Mouse (Mus musculus) MEL (cell line): ENCODE data around the gene Apol7e.

ENCODE experiments used
- BHLHE40 ChIP-seq: IDR thresholded peaks from 2 replicates; pipeline ENCODE4 v1.6.1; 2012; ENCODE audit warnings: low read depth, mild to moderate bottlenecking, inconsistent platforms, low read length, improper control_type of control experiment, borderline replicate concordance
- CTCF ChIP-seq, 3 experiments: IDR thresholded peaks in 2 of 3; conservative IDR thresholded peaks in 1 of 3; 2 replicates each; pipeline ENCODE4 v1.5.1; 2011 to 2012; ENCODE audit warnings: low read length in 3 of 3, low read depth in 2 of 3, mild to moderate bottlenecking in 2 of 3, improper control_type of control experiment in 1 of 3, inconsistent platforms in 1 of 3, mixed read lengths in 1 of 3, moderate library complexity in 1 of 3; ENCODE audit not compliant: control insufficient read depth in 1 of 3, insufficient read depth in 1 of 3, poor library complexity in 1 of 3, severe bottlenecking in 1 of 3
- GATA1 ChIP-seq: IDR thresholded peaks from 2 replicates; pipeline ENCODE4 v1.6.1; 2011; ENCODE audit warnings: low read depth, low read length, improper control_type of control experiment
- KAT2A ChIP-seq: conservative IDR thresholded peaks from 2 replicates; pipeline ENCODE4 v1.6.1; 2012; ENCODE audit warnings: low read depth, low read length, improper control_type of control experiment, inconsistent platforms
- MAZ ChIP-seq: IDR thresholded peaks from 2 replicates; pipeline ENCODE4 v1.6.1; 2012; ENCODE audit warnings: low read depth, mild to moderate bottlenecking, inconsistent platforms, low read length, improper control_type of control experiment
- MXI1 ChIP-seq: IDR thresholded peaks from 2 replicates; pipeline ENCODE4 v1.6.1; 2011; ENCODE audit warnings: mild to moderate bottlenecking, low read depth, low read length, improper control_type of control experiment
- POLR2A ChIP-seq, 2 experiments: IDR thresholded peaks; 2 replicates each; pipeline ENCODE4 v1.6.1; 2011 to 2012; ENCODE audit warnings: low read length in 2 of 2, mild to moderate bottlenecking in 2 of 2, control low read depth in 1 of 2, improper control_type of control experiment in 1 of 2, low read depth in 1 of 2, moderate library complexity in 1 of 2; ENCODE audit not compliant: control insufficient read depth in 1 of 2, insufficient read depth in 1 of 2, poor library complexity in 1 of 2
- RCOR1 ChIP-seq: IDR thresholded peaks from 2 replicates; pipeline ENCODE4 v1.6.1; 2012; ENCODE audit warnings: low read depth, mild to moderate bottlenecking, inconsistent platforms, low read length, improper control_type of control experiment
- SMC3 ChIP-seq: IDR thresholded peaks from 2 replicates; pipeline ENCODE4 v1.6.1; 2011; ENCODE audit warnings: low read depth, low read length, improper control_type of control experiment
- TAL1 ChIP-seq: IDR thresholded peaks from 2 replicates; pipeline ENCODE4 v1.6.1; 2012; ENCODE audit warnings: mild to moderate bottlenecking, inconsistent platforms, low read length, moderate library complexity, mixed read lengths
- TBP ChIP-seq: IDR thresholded peaks from 2 replicates; pipeline ENCODE4 v1.8.0; 2011; ENCODE audit warnings: low read depth, low read length, improper control_type of control experiment
- ZC3H11A ChIP-seq: IDR thresholded peaks from 2 replicates; pipeline ENCODE4 v1.6.1; 2012; ENCODE audit warnings: low read depth, mild to moderate bottlenecking, inconsistent platforms, low read length, improper control_type of control experiment
- ZMIZ1 ChIP-seq: IDR thresholded peaks from 2 replicates; pipeline ENCODE4 v1.6.1; 2012; ENCODE audit warnings: low read depth, mild to moderate bottlenecking, inconsistent platforms, low read length, improper control_type of control experiment, moderate library complexity

DNA sequence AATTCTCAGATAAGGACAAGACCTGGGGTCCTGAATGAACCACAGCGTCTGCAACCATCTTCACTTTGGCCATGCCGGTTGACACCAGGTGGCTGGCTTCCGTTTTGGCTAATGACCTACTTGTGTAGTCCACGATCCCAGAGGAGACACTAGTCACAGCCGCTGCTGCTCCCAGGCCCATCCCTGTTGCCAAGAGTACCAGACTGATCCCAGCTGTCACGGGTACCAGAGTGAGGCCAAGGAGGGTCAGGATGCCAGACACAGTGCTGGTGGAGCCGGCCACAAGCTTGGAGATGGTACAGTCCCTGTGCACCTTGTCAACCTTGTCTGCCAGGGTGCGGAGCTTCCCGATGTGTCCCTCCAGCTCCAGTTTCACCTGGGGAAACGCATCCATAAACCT, 51.1 kb downstream of the Apol7e start:
- TF ChIP-seq CTCF (IDR thresholded peaks at IDR 0.05 in 2 of 3, conservative IDR thresholded peaks at IDR 0.05 in 1 of 3; ENCODE audit: control insufficient read depth in 1 of 3, insufficient read depth in 1 of 3, low read depth in 2 of 3, low read length in 3 of 3, poor library complexity in 1 of 3, severe bottlenecking in 1 of 3) (no peak), ZC3H11A (no peak), GATA1 (no peak), RCOR1 (no peak), POLR2A (IDR thresholded peaks at IDR 0.05; ENCODE audit: control insufficient read depth in 1 of 2, insufficient read depth in 1 of 2, low read depth in 1 of 2, low read length in 2 of 2, poor library complexity in 1 of 2) (no peak), SMC3 (no peak), TAL1 (no peak), KAT2A (no peak), ZMIZ1 (no peak), BHLHE40 (no peak), MAZ (no peak), MXI1 (no peak), TBP (no peak)
